25 mouse cellular contexts compared by ENCODE assay signal in the genomic region with DNA sequence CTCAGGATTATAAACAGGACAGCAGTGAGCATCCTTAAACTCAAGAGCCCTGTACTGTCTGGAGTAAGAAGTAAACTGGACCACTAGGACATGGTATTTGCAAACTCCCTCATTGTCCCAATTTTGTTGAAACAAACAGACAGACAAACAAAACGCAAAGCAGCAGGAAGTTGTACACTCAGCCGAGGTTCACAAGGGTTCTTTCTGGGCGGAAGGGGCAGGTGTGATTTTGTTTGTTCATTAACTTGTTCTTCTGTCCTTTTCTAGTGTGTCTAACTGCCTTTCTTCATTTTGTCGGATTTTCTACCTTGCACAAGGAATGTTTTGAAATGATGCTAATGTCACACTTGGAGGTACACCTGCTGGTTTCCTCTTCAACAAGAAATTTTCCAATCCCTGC. TPM values are rescaled to one million over a fixed set of nuclear protein-coding genes. Genes with fewer than 3 reads are reported as not detected.
DNase-seq lines count a peak whose midpoint lies in the region; TF ChIP-seq lines count a peak whose summit lies in the region.
"Had no signal": no experiment of that assay in that cellular context is flagged by ENCODE, and none has a peak within 500 bp of the region (broad histone marks: within the 10 kb centered on the region; RNA-seq: fewer than 3 reads in every experiment).

No protein-coding gene starts in this region.

- H3K36me3 ChIP-seq in kidney, adult 2 months (ENCODE audit: control insufficient read depth, insufficient read depth, low read length): no peaks in the 10 kb centered on the region
- no peaks in the 10 kb centered on the region for H3K36me3 ChIP-seq in spleen, adult 2 months (ENCODE audit: control insufficient read depth, insufficient read depth, low read length)
- H3K36me3 ChIP-seq in MEL (ENCODE audit: control insufficient read depth in 1 of 2, insufficient read depth in 2 of 2, low read length in 2 of 2): peaks cover 0 to 5% of the 10 kb centered on the region in 2 experiments; a peak in 1 of 4 replicates
- H3K36me3 ChIP-seq: forebrain, embryonic 15.5 days; hindbrain, embryonic 15.5 days; neural tube, embryonic 13.5 days had no signal

- intact Hi-C loops in heart, postnatal 36 days (cut with DNase I): no loop called here

- no peak for TF ChIP-seq RAD21 in MEL (IDR thresholded peaks at IDR 0.05; ENCODE audit: low read depth, low read length)

- no peaks in the 10 kb centered on the region; the same call in 1 of the 2 replicates for H3K79me2 ChIP-seq in MEL (ENCODE audit: control insufficient read depth, insufficient read depth, low read length, poor library complexity)

- no peaks in the 10 kb centered on the region for H3K9me3 ChIP-seq in MEL (replicated peaks; ENCODE audit: insufficient read depth, low read length)
- H3K9me3 ChIP-seq: forebrain, embryonic 15.5 days; hindbrain, embryonic 15.5 days had no signal

- no peak for TF ChIP-seq POLR2A in kidney, adult 2 months (IDR thresholded peaks at IDR 0.05; ENCODE audit: low read depth, low read length)
- TF ChIP-seq POLR2A in spleen, adult 2 months (IDR thresholded peaks at IDR 0.05; ENCODE audit: low read depth, low read length): no peak
- no peak for TF ChIP-seq POLR2A in MEL (IDR thresholded peaks at IDR 0.05; ENCODE audit: control insufficient read depth in 1 of 2, insufficient read depth in 1 of 2, low read depth in 1 of 2, low read length in 2 of 2, poor library complexity in 1 of 2)

- TF ChIP-seq CTCF in kidney, adult 2 months (conservative IDR thresholded peaks at IDR 0.05; ENCODE audit: insufficient read depth, insufficient read length, low read depth, low read length): no peak
- no peak for TF ChIP-seq CTCF in spleen, adult 2 months (IDR thresholded peaks at IDR 0.05; ENCODE audit: extremely low read depth, insufficient read depth, insufficient read length, insufficient replicate concordance)
- no peak for TF ChIP-seq CTCF in MEL (IDR thresholded peaks at IDR 0.05 in 2 of 3, conservative IDR thresholded peaks at IDR 0.05 in 1 of 3; ENCODE audit: control insufficient read depth in 1 of 3, insufficient read depth in 1 of 3, low read depth in 2 of 3, low read length in 3 of 3, poor library complexity in 1 of 3, severe bottlenecking in 1 of 3)

- H3K27me3 ChIP-seq in kidney, adult 2 months (replicated peaks; ENCODE audit: control insufficient read depth, insufficient read depth, low read length): no peaks in the 10 kb centered on the region
- H3K27me3 ChIP-seq in spleen, adult 2 months (ENCODE audit: control insufficient read depth, insufficient read depth, low read length): no peaks in the 10 kb centered on the region
- no peaks in the 10 kb centered on the region for H3K27me3 ChIP-seq in MEL (ENCODE audit: control insufficient read depth in 1 of 2, insufficient read depth in 2 of 2, low read length in 2 of 2)
- H3K27me3 ChIP-seq: forebrain, embryonic 15.5 days; hindbrain, embryonic 15.5 days; neural tube, embryonic 13.5 days had no signal

- peak overlapping the region; percentile 75 for H3K9ac ChIP-seq in MEL (ENCODE audit: control insufficient read depth, low read depth, low read length, poor library complexity, severe bottlenecking)
- H3K9ac ChIP-seq: forebrain, embryonic 15.5 days; hindbrain, embryonic 15.5 days; lung, embryonic 14.5 days; neural tube, embryonic 13.5 days had no signal

- H3K4me1 ChIP-seq in kidney, adult 2 months (ENCODE audit: control insufficient read depth, insufficient read depth, low read length): peaks cover 3% of the 10 kb centered on the region; the same call in 1 of the 2 replicates
- H3K4me1 ChIP-seq in spleen, adult 2 months (ENCODE audit: control insufficient read depth, insufficient read depth, insufficient read length): peaks cover 9% of the 10 kb centered on the region; the same call in 1 of the 2 replicates
- peaks cover 8 to 9% of the 10 kb centered on the region in 2 experiments; a peak in 3 of 4 replicates for H3K4me1 ChIP-seq in MEL (ENCODE audit: control insufficient read depth in 1 of 2, insufficient read depth in 2 of 2, low read length in 2 of 2)
- H3K4me1 ChIP-seq: forebrain, embryonic 15.5 days; hindbrain, embryonic 15.5 days; neural tube, embryonic 13.5 days had no signal

- no peak overlapping the region for H3K4me3 ChIP-seq in kidney, adult 2 months (ENCODE audit: insufficient read depth, low read depth, low read length)
- no peak overlapping the region; the same call in 1 of the 2 replicates for H3K4me3 ChIP-seq in spleen, adult 2 months (ENCODE audit: extremely low read depth, insufficient read depth, insufficient read length)
- H3K4me3 ChIP-seq in MEL (ENCODE audit: control insufficient read depth in 1 of 2, insufficient read depth in 1 of 2, low read depth in 2 of 2, low read length in 2 of 2): peak overlapping the region; percentile 76 to 77
- H3K4me3 ChIP-seq: erythroblast, embryonic 14.5 days; forebrain, embryonic 15.5 days; hindbrain, embryonic 15.5 days; neural tube, embryonic 13.5 days had no signal

- peak; percentile 31 for DNase-seq in kidney, adult 2 months
- DNase-seq in kidney, postnatal 10 days: no peak
- DNase-seq in spleen, adult 2 months (ENCODE audit: low read depth in 1 of 2, low spot score in 2 of 2): no peak
- no peak for DNase-seq in spleen, adult 12 weeks (ENCODE audit: low spot score)
- DNase-seq in MEL (ENCODE audit: low read depth, low spot score): no peak
- DNase-seq in natural killer cell, adult 2 months (ENCODE audit: low spot score in 2 of 2): peak; percentile 32 to 39
- no peak for DNase-seq in frontal cortex, postnatal 10 days (ENCODE audit: low spot score in 2 of 2)
- DNase-seq in heart, postnatal 36 days: no peak
- DNase-seq: adrenal gland, postnatal 36 days; cerebellum, adult 9-10 months; heart, postnatal 4 days; left cerebral cortex, postnatal 4 days; lung, embryonic 14.5 days; right cerebral cortex, adult 18-20 months had no signal

- H3K27ac ChIP-seq in kidney, adult 2 months (ENCODE audit: insufficient read depth, low read depth, low read length): no peak overlapping the region
- peak overlapping the region; percentile 91 for H3K27ac ChIP-seq in spleen, adult 2 months (ENCODE audit: insufficient read depth, low read length)
- H3K27ac ChIP-seq in MEL (ENCODE audit: control insufficient read depth, low read depth, low read length): no peak overlapping the region; the same call in 1 of the 2 replicates
- H3K27ac ChIP-seq: forebrain, embryonic 15.5 days; hindbrain, embryonic 15.5 days; neural tube, embryonic 13.5 days had no signal

- WGBS in kidney, adult 2 months: 32% methylated on average over 4 of the region's 4 CpGs
- WGBS in spleen, adult 2 months: 20% methylated on average over 4 of the region's 4 CpGs

- no peak for TF ChIP-seq EP300 in MEL (IDR thresholded peaks at IDR 0.05; ENCODE audit: low read depth in 1 of 2, low read length in 2 of 2)

TF ChIP-seq in MEL, 35 proteins besides CTCF, POLR2A, EP300 and RAD21:
- TF ChIP-seq MAX (IDR thresholded peaks at IDR 0.05; ENCODE audit: low read length) (no peak), POLR2AphosphoS2 (IDR thresholded peaks at IDR 0.05; ENCODE audit: low read length) (no peak), JUND (IDR thresholded peaks at IDR 0.05; ENCODE audit: low read depth, low read length) (no peak), CHD1 (IDR thresholded peaks at IDR 0.05; ENCODE audit: low read depth, low read length) (no peak), MYB (IDR thresholded peaks at IDR 0.05; ENCODE audit: low read depth, low read length) (no peak), UBTF (IDR thresholded peaks at IDR 0.05; ENCODE audit: borderline replicate concordance, insufficient read depth, low read depth, low read length) (no peak), ZC3H11A (IDR thresholded peaks at IDR 0.05; ENCODE audit: low read depth, low read length) (no peak)

RNA-seq across cellular contexts. Expression of gene 9930022D16Rik, which starts 5.7 kb away (rescaled TPM):
- polyA plus RNA-seq in kidney, adult 2 months (2012; rRNA removed): not detected in 2 replicates
- polyA plus RNA-seq in spleen, adult 2 months (2012; rRNA removed): not detected in 2 replicates
- total RNA-seq in MEL (2012; rRNA removed): 0.04 and 0.10 TPM in 2 replicates
- not detected for polyA plus RNA-seq in MEL (2012; ENCODE audit: insufficient read depth in 1 of 2, insufficient read length in 2 of 2, low read depth in 1 of 2, low replicate concordance in 2 of 2, missing spikeins in 1 of 2)
- total RNA-seq in heart, postnatal 36 days (2021): not detected
- total RNA-seq: adrenal gland, postnatal 36 days; common myeloid progenitor, adult 5-6 weeks; heart, postnatal 4 days; left cerebral cortex, adult 18-20 months; left cerebral cortex, postnatal 4 days; liver, adult 2 months had no signal
- polyA plus RNA-seq: embryonic facial prominence, embryonic 11.5 days; forebrain, embryonic 15.5 days; heart, embryonic 14.5 days; hindbrain, embryonic 15.5 days; liver, adult 2 months; lung, embryonic 14.5 days; midbrain, embryonic 11.5 days; neural tube, embryonic 13.5 days; urinary bladder, adult 2 months had no signal

RNA-seq across cellular contexts. Expression of gene Amz2, which starts 6.3 kb away (rescaled TPM):
- polyA plus RNA-seq in kidney, adult 2 months (2012; rRNA removed): 42.5 and 47.2 TPM in 2 replicates
- 14.4 and 16.5 TPM in 2 replicates for polyA plus RNA-seq in spleen, adult 2 months (2012; rRNA removed)
- total RNA-seq in MEL (2012; rRNA removed): 40.2 and 41.6 TPM in 2 replicates
- polyA plus RNA-seq in MEL (2012; ENCODE audit: insufficient read depth in 1 of 2, insufficient read length in 2 of 2, low read depth in 1 of 2, low replicate concordance in 2 of 2, missing spikeins in 1 of 2): 1,000 to 10,000 TPM in 1 of 2 experiments, 10 to 100 TPM in 1; 47.1 to 1,743 TPM
- 10 to 100 TPM; 51.9 to 56.7 TPM for total RNA-seq in heart, postnatal 36 days (2021)

RNA-seq across cellular contexts. Expression of gene Arsg, which starts 53.7 kb away (rescaled TPM):
- polyA plus RNA-seq in kidney, adult 2 months (2012; rRNA removed): 20.9 and 24.9 TPM in 2 replicates
- 4.1 and 5.1 TPM in 2 replicates for polyA plus RNA-seq in spleen, adult 2 months (2012; rRNA removed)
- total RNA-seq in MEL (2012; rRNA removed): 3.7 and 3.9 TPM in 2 replicates
- 1 to 10 TPM in 1 of 2 experiments, not detected in 1; 5.2 TPM for polyA plus RNA-seq in MEL (2012; ENCODE audit: insufficient read depth in 1 of 2, insufficient read length in 2 of 2, low read depth in 1 of 2, low replicate concordance in 2 of 2, missing spikeins in 1 of 2)
- 1 to 10 TPM; 1.4 to 1.9 TPM for total RNA-seq in heart, postnatal 36 days (2021)

RNA-seq across cellular contexts. Expression of gene Slc16a6, which starts 53.9 kb away (rescaled TPM):
- polyA plus RNA-seq in kidney, adult 2 months (2012; rRNA removed): 1.2 and 2.8 TPM in 2 replicates
- polyA plus RNA-seq in spleen, adult 2 months (2012; rRNA removed): 7.4 and 9.8 TPM in 2 replicates
- total RNA-seq in MEL (2012; rRNA removed): 29.6 and 34.0 TPM in 2 replicates
- polyA plus RNA-seq in MEL (2012; ENCODE audit: insufficient read depth in 1 of 2, insufficient read length in 2 of 2, low read depth in 1 of 2, low replicate concordance in 2 of 2, missing spikeins in 1 of 2): 10 to 100 TPM in 1 of 2 experiments, not detected in 1; 41.6 TPM
- total RNA-seq in heart, postnatal 36 days (2021): 1 to 10 TPM; 5.5 to 7.4 TPM

RNA-seq across cellular contexts. Expression of gene Gna13, which starts 56.8 kb away (rescaled TPM):
- polyA plus RNA-seq in kidney, adult 2 months (2012; rRNA removed): 26.6 and 27.8 TPM in 2 replicates
- polyA plus RNA-seq in spleen, adult 2 months (2012; rRNA removed): 22.0 and 29.8 TPM in 2 replicates
- total RNA-seq in MEL (2012; rRNA removed): 56.6 and 57.0 TPM in 2 replicates
- 100 to 1,000 TPM in 1 of 2 experiments, 10 to 100 TPM in 1; 51.0 to 102 TPM for polyA plus RNA-seq in MEL (2012; ENCODE audit: insufficient read depth in 1 of 2, insufficient read length in 2 of 2, low read depth in 1 of 2, low replicate concordance in 2 of 2, missing spikeins in 1 of 2)
- 10 to 100 TPM; 33.7 to 34.2 TPM for total RNA-seq in heart, postnatal 36 days (2021)

Comparison
In these comparisons a context has a peak if more than half of its experiments do, and no peak if none do; other contexts are left out.
1. DNase-seq: peak in kidney, adult 2 months (single experiment) and natural killer cell, adult 2 months (2 of 2); none in kidney, postnatal 10 days (single experiment), spleen, adult 2 months (0 of 2), spleen, adult 12 weeks (single experiment), MEL (single experiment), frontal cortex, postnatal 10 days (0 of 2) and heart, postnatal 36 days (0 of 2).
2. H3K4me3 ChIP-seq: peak in MEL (2 of 2); none in kidney, adult 2 months (single experiment) and spleen, adult 2 months (single experiment).